Mouse (Mus musculus) liver, embryonic 16.5 days (tissue): ENCODE measurements around the gene Rpl10-ps3. TPM values are rescaled to one million over a fixed set of nuclear protein-coding genes. Genes with fewer than 3 reads are reported as not detected.

Source experiments
- ATAC-seq: fragments of 200-750 bp; cut with Nextera tagmentation; 2 replicates; pipeline ENCODE4 v1.8.0; 2017; ENCODE audit warnings: low read depth, mild to moderate bottlenecking, moderate number of reproducible peaks, moderate library complexity
- H3K27ac ChIP-seq: fragments of 300-500 bp; sonication (generic); 2 replicates; pipeline ENCODE4 v1.5.1; 2014; ENCODE audit warnings: mild to moderate bottlenecking, low read length
- H3K27me3 ChIP-seq: fragments of 300-500 bp; sonication (generic); 2 replicates; pipeline ENCODE4 v1.6.1; 2014; ENCODE audit warnings: low read depth, low read length, mixed read lengths; ENCODE audit not compliant: control insufficient read depth, insufficient read depth
- H3K36me3 ChIP-seq: fragments of 300-500 bp; sonication (generic); 2 replicates; pipeline ENCODE4 v1.6.1; 2014; ENCODE audit warnings: mild to moderate bottlenecking; ENCODE audit not compliant: control insufficient read depth, insufficient read depth
- H3K4me1 ChIP-seq: fragments of 300-500 bp; sonication (generic); 2 replicates; pipeline ENCODE4 v1.6.1; 2014; ENCODE audit warnings: low read depth, low read length, mixed read lengths; ENCODE audit not compliant: control insufficient read depth
- H3K4me2 ChIP-seq: fragments of 300-500 bp; sonication (generic); 2 replicates; pipeline ENCODE4 v1.6.1; 2014; ENCODE audit warnings: low read depth, low read length, mixed read lengths
- H3K4me3 ChIP-seq: fragments of 300-500 bp; sonication (generic); 2 replicates; pipeline ENCODE4 v1.5.1; 2014; ENCODE audit warnings: low read depth, mild to moderate bottlenecking, low read length
- H3K9ac ChIP-seq: fragments of 300-500 bp; sonication (generic); 2 replicates; pipeline ENCODE4 v1.6.1; 2014; ENCODE audit warnings: low read depth, low read length
- H3K9me3 ChIP-seq: fragments of 300-500 bp; sonication (generic); replicated peaks from 2 replicates; pipeline ENCODE4 v1.6.1; 2016; ENCODE audit warnings: low read length; ENCODE audit not compliant: control insufficient read depth
- WGBS: fragments of 180-500 bp; shearing (Covaris S2); extraction: QIAGEN DNeasy Blood & Tissue Kit; methylation state at CpG from one replicate; pipeline ENCODE4 v1.1.7; 2014; ENCODE audit not compliant: insufficient replicate concordance; 5-methylcytosine and 5-hydroxymethylcytosine counted together
- polyA plus RNA-seq: library from polyadenylated mRNA; unstranded; fragments of >200 nt; fragmentation: Nextera tagmentation; extraction: Ambion mirVana; gene quantifications from 2 replicates; pipeline ENCODE4 v1.2.1, GENCODE M21; 2015

The Rpl10-ps3 gene
- polyA plus RNA-seq, 1 experiment from 2014 or later = 259 TPM

DNA sequence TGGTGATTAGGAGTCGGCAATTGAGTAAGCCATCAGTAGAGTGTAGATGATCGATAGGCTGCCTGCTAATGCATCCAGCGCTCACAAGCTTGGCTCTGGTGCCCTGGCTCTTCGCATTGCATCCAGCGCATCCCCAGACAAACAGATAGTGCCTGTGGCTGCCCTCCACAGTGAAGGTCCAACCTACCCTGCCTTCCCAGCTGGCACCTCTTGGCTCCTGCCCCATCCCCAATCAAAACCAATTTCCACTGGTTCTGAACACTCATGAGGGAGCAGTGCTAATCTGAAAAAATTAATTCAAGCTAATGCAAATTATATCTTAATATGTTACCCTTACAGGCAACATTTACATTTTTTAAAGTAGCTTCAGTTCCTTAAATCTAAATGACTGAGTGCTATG, 25.3 kb downstream of the Rpl10-ps3 start:
- no peaks in the 10 kb centered on the region for H3K9me3 ChIP-seq
- no peak overlapping the region for H3K27ac ChIP-seq
- no peak overlapping the region for H3K4me3 ChIP-seq
- no peaks in the 10 kb centered on the region for H3K36me3 ChIP-seq
- WGBS = 80% methylated on average over 5 of the region's 5 CpGs
- H3K9ac ChIP-seq = no peak overlapping the region
- H3K4me2 ChIP-seq = no peak overlapping the region
- no peaks in the 10 kb centered on the region for H3K4me1 ChIP-seq
- ATAC-seq = no peak
- no peaks in the 10 kb centered on the region for H3K27me3 ChIP-seq

DNA sequence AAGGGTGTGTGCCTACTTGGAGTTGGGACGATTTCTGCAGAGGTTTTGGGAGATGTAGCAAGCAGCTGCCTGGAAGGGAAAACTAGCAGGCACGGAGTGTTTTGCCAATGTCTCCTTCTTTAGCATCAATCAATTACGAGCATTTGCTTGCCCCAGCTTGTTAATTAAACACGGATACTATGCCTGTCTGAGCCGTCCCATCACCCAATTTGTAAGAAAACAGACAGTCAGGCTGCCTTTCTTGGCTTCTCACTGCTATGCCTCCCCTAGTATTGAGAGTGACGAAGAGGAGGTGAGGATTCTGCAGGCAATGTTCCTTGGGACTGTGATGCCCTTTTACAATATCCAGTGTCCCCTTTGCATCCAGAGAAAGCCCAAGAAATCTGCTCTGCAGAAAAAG, 27.5 kb downstream of the Rpl10-ps3 start:
- no peak overlapping the region for H3K9ac ChIP-seq
- no peaks in the 10 kb centered on the region for H3K9me3 ChIP-seq
- no peak overlapping the region for H3K27ac ChIP-seq
- no peaks in the 10 kb centered on the region for H3K36me3 ChIP-seq
- no peaks in the 10 kb centered on the region for H3K4me1 ChIP-seq
- no peak overlapping the region for H3K4me3 ChIP-seq
- no peaks in the 10 kb centered on the region for H3K27me3 ChIP-seq
- H3K4me2 ChIP-seq = no peak overlapping the region
- 56% methylated on average over 6 of the region's 6 CpGs for WGBS
- no peak for ATAC-seq

DNA sequence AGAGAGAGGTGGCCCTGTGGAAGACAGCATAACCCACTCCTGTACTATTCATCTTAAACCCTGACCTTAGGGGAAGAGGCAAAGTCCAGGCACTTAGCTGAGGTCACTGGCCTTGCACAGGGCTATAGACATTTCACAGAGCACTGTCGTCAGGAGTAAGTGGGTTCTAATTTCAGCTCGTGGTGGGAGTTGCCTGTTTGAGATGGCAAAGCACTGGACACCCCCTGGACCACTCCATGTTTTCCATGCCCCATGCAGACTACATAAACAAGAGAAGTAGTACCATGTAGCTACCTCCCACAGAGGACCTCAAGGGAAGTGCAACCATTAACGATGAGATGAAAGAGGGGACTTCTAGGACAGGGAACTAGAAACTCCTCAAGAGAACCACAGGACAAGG, 29.1 kb downstream of the Rpl10-ps3 start:
- Histone ChIP-seq H3K4me2 (no peak overlapping the region), H3K4me3 (no peak overlapping the region), H3K4me1 (no peaks in the 10 kb centered on the region), H3K27ac (no peak overlapping the region), H3K9ac (no peak overlapping the region), H3K9me3 (no peaks in the 10 kb centered on the region), H3K27me3 (no peaks in the 10 kb centered on the region), H3K36me3 (no peaks in the 10 kb centered on the region)
- no peak for ATAC-seq
- WGBS = 39% methylated on average over 3 of the region's 3 CpGs

DNA sequence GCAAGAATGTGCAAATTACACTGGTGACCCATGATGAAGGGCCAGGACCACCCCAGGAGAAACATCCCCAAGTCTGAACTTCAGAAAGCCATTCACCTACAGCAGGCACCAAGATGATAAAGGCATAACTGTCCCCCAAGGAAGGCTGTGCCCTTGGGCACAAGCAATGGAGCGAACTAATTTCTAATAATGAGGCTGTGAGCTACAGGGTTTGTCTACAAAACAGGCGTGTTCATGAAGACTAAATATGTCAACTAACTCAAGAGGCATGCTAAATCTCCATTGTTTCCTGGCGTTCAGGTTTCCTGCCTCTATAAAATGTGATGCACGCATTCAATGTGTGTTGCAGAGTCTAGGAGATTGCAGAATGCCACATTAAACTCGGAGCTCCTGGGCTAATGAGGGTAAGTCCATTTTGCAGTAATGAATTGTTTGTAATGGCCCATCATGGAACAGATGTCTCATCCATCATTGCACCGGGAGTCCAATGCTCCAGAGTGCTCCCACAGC, 33.7 kb downstream of the Rpl10-ps3 start:
- no peak overlapping the region for H3K27ac ChIP-seq
- H3K36me3 ChIP-seq = no peaks in the 10 kb centered on the region
- H3K4me2 ChIP-seq = no peak overlapping the region
- H3K9ac ChIP-seq = no peak overlapping the region
- no peaks in the 10 kb centered on the region for H3K27me3 ChIP-seq
- 60% methylated on average over 6 of the region's 6 CpGs for WGBS
- no peak overlapping the region for H3K4me3 ChIP-seq
- no peaks in the 10 kb centered on the region for H3K4me1 ChIP-seq
- no peak for ATAC-seq
- no peaks in the 10 kb centered on the region for H3K9me3 ChIP-seq

DNA sequence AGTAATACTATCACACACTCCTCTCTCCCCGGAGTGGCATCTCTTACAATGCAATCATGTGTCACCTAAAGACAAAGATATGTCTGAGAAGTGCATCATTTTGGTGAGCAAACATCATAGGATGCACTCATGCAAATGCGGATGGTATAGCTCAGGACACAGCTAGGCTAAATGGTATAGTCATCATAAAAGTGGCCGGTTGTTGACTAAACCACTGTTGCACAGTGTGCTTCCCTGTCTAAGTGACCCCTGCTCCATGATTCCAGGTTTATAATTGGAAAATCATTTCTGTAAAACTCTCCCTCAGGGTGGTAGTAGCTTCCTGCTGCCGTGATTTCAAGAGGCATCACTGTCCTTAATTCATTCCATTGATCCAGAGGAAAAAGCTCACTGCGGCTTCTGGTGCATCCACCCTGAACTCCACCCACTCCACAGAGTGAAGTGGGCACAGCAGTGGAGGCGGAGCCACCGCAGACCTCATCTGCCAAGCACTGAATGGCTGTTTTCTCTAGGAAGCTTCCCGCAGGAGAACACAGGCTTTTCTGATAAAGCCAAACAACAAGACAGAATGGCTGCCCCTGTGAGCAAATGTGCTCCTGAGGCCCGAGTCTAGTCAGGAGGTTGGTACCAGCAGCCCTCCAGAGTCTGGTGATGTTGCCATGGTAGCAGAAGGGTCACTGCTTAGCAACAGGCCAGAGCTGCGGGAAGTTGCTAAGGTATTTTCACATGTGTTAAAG, 38.9 kb downstream of the Rpl10-ps3 start:
- Histone ChIP-seq H3K27me3 (no peaks in the 10 kb centered on the region), H3K4me1 (no peaks in the 10 kb centered on the region), H3K9ac (no peak overlapping the region), H3K9me3 (no peaks in the 10 kb centered on the region), H3K4me3 (no peak overlapping the region), H3K4me2 (no peak overlapping the region), H3K36me3 (no peaks in the 10 kb centered on the region), H3K27ac (no peak overlapping the region)
- 61% methylated on average over 10 of the region's 10 CpGs for WGBS
- no peak for ATAC-seq

DNA sequence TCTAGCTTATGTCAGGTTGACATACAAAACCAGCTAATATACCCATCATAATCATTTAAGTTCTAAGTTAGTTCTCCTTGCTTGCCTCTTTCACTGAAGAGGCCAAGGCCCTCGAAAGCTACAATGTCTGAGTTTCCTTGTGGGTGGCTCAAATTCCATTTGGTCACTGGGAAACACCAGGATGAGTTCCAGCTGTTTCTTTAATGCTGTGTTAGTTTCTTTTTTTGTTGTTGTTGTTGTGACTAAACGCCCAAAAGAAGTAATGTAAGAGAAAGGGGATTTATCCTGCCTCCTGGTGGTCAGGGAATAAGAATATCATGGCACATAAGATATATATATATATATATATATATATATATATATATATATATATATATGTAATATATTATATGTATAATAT, 39.7 kb downstream of the Rpl10-ps3 start:
- 39% methylated on average over 2 of the region's 2 CpGs for WGBS
- no peak overlapping the region for H3K27ac ChIP-seq

DNA sequence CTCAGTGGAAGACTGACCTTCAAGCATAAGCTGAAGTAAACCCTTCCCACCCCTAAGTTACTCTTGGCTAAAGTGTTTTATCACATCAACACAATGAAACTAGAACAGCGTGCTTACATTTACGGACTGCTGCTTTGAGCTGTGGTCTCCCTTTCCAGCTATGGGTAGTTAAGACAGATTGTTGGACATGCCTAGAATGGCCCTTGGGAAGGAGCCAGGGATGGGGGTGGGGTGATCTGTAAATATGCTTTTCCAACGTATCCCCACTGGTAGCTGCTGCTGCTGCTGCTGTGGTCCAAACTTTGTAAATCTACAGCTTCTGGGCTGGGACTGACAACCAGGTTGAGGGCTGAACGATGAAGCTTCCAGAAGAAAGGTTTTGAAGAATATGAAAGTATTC, 40.8 kb downstream of the Rpl10-ps3 start:
- 67% methylated on average over 4 of the region's 4 CpGs for WGBS
- H3K27ac ChIP-seq = no peak overlapping the region
- H3K4me2 ChIP-seq = no peak overlapping the region
- no peak for ATAC-seq
- H3K36me3 ChIP-seq = no peaks in the 10 kb centered on the region
- H3K9ac ChIP-seq = no peak overlapping the region
- no peaks in the 10 kb centered on the region for H3K4me1 ChIP-seq
- no peak overlapping the region for H3K4me3 ChIP-seq
- H3K27me3 ChIP-seq = no peaks in the 10 kb centered on the region
- H3K9me3 ChIP-seq = no peaks in the 10 kb centered on the region

More for the DNA sequence above, 39.7 kb downstream of the Rpl10-ps3 start:
- Histone ChIP-seq H3K4me1 (no peaks in the 10 kb centered on the region), H3K4me2 (no peak overlapping the region), H3K9ac (no peak overlapping the region), H3K4me3 (no peak overlapping the region), H3K27me3 (no peaks in the 10 kb centered on the region), H3K36me3 (no peaks in the 10 kb centered on the region), H3K9me3 (no peaks in the 10 kb centered on the region)
- ATAC-seq = no peak

DNA sequence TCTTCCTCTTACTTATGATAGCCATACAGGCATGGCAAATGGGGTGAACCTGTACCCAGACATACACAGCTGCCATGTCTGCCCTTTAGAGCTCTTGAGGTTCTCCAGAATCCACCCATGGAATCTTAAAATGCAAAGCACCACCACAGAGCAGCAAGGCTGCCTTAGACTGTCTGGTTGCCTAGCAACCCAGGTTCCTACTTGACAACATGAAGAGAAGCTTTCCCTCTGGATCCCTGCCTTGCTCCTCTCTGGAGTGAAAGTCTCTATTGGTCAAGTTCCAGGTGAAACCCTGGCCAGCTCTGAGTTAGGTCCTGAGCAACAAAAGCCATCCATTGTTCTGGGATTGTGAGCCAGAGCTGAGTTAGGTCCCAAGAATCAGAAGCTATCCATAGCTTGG, 43.0 kb downstream of the Rpl10-ps3 start:
- Histone ChIP-seq H3K36me3 (no peaks in the 10 kb centered on the region), H3K4me3 (no peak overlapping the region), H3K9me3 (no peaks in the 10 kb centered on the region), H3K9ac (no peak overlapping the region), H3K4me1 (no peaks in the 10 kb centered on the region), H3K27me3 (no peaks in the 10 kb centered on the region), H3K4me2 (no peak overlapping the region), H3K27ac (no peak overlapping the region)
- no peak for ATAC-seq

DNA sequence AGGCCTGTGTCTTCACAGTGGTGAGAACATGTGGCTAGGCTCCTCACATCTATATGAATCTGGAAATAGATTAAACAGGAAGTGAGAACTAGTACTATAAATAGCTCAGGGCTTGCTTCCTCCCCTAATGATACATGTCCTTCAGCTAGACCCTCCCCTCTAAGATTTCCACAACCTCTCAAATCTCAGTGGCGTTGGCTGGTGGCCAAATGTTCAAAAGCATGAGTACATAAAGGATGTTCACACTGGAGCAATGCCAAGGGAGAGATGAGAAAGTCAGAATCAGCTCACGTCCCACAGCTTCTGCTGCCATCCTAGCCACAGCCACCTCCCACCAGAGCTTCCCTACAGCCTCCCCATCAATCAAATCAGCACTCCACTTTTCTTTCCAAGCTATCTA, 46.4 kb downstream of the Rpl10-ps3 start:
- ATAC-seq = no peak
- H3K27me3 ChIP-seq = no peaks in the 10 kb centered on the region
- WGBS = 30% methylated on average over 2 of the region's 2 CpGs

More for the DNA sequence above, 46.4 kb downstream of the Rpl10-ps3 start:
- Histone ChIP-seq H3K36me3 (no peaks in the 10 kb centered on the region), H3K9ac (no peak overlapping the region), H3K4me2 (no peak overlapping the region), H3K9me3 (no peaks in the 10 kb centered on the region), H3K27ac (no peak overlapping the region), H3K4me1 (no peaks in the 10 kb centered on the region), H3K4me3 (no peak overlapping the region)
